Mouse (Mus musculus): ENCODE measurements around the gene Pcgf5.
"Not testable (repeated sequence)": the region's sequence is repeated elsewhere in the genome, so short reads cannot be mapped to it uniquely, and the experiment has no call there.

The Pcgf5 gene

DNA sequence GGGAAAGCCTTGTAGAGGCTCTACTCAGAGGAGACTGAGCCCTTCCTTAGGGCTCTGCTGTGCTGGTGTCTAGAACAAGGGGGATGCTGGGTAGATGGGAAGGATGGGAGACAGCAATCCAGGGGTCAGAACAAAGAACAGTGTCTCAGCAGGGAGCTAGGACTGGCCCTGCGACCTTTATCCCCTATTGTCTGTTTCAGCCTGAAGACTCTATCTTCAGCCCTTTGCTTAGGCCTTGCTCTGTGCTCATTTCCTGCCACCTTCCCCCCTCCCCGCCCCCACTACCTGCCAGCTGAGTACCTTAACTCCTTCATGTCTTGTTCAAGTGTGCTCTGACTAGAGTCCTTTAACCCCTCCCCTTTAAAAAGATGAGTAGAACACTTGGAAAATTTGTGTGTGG, 36.3 kb downstream of the Pcgf5 start:
- DNase-seq (ENCODE audit: low read depth, low spot score), result peak; percentile 78

DNA sequence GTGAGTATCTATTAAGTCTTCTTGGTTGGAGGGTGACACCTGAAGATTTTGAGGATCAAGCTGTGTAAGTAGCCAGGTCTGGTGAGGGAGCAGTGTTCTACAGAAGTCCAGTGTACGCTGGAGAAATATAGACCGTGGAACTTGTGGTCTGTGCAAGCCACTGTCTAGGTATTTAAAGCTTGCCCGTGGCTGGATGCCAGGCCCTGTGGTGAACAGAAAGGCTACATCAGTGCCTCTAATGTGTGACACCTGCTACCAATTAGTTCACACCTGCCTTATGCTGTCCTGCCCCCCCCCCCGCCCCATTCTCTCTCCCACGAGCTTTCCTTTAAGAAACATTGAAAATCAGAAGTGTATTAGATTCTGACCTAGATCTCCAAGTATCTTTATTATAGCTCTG, 40.4 kb downstream of the Pcgf5 start:
- no peak for DNase-seq (ENCODE audit: low read depth, low spot score)

DNA sequence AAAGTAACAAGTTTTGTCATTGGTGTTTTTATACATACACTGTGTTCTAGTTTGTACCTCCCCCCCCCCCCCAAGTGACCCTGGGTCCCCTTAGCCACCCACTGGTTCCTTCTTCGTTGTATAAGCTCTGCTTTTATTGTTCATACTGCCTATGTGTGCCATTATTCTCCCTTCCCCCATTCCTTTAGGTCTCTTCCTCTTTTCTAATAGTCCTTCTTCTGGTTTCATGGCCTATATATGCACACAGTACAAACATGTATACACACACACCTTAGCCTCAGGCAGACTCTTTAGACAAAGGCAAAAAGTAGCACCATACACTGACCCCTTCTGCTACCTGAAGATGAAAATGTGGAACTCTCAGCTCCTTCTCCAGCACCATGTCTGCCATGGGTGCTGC, 42.6 kb downstream of the Pcgf5 start:
- DNase-seq (ENCODE audit: low read depth, low spot score), result no peak

DNA sequence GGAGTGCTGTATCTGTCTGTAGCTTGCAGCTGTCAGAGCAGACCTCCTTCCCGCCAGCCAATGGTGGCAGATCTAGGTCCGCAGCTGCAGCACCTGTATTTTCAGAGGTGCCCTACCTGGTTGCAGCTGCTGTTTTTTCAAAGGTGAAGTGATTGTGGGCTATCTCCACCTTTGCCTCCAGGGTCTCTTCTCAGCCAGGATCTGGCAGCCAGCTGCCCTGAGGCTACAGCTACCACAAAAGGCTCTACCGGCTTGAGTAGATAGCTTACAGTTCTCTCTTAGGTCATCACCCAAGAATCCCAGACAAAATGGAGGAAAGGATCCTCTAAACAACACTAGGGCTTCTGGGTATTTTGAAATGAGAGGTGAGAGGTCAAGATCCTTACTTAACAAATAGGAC, 50.4 kb downstream of the Pcgf5 start:
- peak; percentile 63 for DNase-seq (ENCODE audit: low read depth, low spot score)

DNA sequence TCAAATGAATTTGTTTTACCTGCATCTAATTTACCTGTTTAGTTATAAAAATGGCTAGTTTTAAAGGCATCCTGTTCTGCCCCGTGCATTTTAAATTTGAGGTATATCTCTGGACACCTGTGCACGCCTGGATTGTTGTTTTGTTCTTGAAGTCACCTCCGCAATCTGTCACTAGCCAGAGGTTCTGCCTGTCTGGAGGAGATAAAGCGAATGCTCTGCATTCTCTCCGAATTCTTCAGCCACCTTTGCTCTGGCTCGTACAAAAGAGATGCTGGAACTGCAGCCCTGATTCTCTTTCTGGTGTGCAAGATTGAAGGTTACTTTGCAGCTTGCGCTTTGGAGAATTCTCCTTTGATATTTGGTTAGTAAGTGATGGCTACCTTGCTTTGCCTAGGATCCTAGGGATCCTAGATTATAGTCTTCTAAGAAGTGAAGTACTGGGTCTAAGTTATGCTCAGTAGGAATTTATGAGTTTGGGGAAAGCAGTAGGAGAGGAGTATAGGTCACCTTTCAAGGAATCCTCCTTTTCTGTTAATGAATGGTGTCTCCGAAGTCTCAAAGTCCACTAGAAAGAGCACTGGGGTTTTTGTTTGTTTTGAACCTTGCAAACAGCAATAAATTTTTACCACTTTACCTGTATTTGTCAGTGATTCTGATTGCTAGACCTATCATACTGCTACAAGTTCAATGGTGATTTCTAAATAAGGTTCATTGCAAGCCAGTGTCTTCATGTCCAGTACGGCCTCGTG, 60.4 kb downstream of the Pcgf5 start:
- DNase-seq (ENCODE audit: low read depth, low spot score), result no peak

DNA sequence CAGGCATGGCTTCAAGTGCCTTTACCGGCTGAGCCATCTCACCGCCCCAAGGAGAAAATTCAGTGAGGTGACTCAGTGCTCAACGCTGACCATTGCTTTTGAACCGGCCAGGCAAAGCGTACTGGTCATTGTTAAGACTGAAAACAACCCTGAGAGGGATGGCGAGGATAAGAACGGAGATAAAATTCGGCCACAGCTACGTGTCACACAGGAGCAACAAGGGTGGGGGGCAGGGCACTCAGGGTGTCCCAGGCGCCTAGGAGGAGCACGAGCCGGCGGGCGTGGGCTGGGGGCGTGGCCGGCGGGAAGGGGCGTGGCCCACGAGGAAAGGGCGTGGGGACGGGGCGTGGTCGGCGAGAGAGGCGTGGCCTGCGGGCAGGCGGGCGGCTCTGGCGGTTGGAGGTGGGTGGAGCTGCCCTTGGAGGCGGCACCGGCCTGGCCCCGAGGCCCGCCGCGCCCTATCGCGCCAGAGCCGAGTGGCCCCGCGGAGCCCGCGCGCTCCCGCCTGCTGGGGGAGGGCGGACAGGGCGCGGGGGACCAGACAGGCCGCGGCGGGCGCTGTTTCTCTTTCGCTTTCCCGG, 61.3 kb downstream of the Pcgf5 start:
- DNase-seq (ENCODE audit: low read depth, low spot score), result peak; percentile 94

DNA sequence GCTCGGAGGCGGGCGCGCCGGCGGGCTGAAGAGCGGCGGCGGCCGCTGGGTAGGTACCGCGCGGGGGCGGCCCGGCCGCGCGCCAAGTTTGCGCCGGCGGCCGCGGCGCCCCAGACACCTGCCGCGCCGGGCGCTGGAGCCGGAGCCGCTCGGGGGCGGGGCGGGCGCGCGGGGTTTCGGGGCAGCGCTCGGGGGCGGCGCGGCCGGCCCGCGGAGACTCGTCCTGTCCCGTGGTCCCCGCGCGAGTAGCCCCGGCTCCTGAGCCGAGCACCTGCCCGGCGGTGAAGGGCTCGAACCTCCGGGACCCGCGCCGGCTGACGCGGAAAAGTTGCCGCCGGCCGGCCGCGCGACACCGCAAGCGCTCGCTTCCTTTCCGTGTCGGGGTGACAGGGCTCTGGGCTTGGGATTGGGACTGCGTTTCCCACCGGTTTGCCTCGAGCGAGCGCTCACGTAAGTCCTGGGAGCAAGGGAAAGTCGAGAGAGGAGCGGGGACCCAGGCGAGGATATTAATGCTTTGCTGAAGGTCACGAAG, 61.8 kb downstream of the Pcgf5 start:
- DNase-seq (ENCODE audit: low read depth, low spot score), result peak; percentile 75

DNA sequence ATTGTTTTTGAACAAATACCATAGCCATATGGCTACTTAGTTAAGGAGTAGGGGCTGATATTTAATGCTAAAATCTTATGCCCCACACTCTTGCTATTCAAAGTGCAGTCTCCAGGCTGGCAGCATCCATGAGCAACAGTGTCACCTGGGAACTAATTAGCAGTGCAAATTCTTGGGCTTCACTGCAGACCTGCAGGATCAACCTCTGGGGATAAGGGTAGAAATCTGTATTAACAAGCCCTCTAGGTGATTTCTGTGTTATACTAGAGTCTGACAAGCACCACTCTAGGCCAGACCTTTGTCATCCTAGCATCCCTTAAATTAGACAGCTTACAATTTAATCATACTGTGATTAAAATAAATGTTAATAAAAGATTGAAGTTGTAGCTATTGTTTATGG, 71.8 kb downstream of the Pcgf5 start:
- no peak for DNase-seq (ENCODE audit: low read depth, low spot score)

DNA sequence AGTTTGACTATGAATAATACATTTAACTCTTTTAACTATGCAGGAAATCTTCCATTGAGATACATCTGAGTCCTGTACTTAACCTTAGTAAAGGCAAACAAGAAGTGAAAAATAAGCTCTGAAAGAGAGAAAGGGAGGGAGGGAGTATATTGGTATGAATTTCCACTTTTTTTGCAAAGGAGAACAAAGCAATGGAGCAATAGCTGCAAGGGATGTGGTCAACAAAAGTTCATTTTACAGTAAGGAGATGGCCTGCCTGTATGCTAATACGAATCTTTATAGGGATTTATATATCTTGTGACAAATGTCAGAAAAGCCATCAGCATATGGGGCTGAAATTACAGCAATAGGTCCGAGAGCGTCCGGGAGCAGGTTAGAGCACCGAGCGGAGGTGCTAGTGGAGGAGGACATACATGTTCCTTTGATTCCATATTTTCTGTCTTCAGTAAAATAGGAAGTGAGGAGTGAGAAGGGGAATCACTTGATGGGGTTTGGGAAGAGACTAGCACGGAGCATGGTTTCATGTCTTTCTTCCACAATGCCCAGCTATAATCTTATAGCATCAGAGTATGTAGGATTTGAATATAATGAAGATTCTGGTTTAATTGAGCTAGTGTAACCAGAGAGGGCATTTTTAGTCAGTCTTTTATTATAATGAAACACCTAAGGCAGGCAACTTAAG, 79.2 kb downstream of the Pcgf5 start:
- no peak for DNase-seq (ENCODE audit: low read depth, low spot score)

DNA sequence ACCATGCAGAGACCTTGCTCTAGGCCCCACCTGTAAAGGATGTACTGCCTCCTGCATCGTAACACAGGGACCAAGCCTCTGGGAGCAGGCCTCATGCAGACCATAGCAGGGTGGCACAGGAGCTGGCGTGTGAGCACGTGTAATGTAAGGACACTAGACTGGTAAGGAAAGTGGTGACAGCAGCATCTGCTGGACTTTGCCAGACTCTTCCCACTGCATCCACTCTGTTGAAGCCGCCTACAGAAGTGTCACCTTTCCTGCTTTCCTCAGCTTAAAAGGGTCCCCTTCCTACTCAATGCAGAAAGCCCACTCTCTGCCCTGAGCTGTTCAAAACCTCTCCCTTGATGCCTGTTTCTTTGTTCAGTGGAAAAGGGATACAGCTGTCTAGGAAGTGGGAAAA, 80.0 kb downstream of the Pcgf5 start:
- no peak for DNase-seq (ENCODE audit: low read depth, low spot score)

DNA sequence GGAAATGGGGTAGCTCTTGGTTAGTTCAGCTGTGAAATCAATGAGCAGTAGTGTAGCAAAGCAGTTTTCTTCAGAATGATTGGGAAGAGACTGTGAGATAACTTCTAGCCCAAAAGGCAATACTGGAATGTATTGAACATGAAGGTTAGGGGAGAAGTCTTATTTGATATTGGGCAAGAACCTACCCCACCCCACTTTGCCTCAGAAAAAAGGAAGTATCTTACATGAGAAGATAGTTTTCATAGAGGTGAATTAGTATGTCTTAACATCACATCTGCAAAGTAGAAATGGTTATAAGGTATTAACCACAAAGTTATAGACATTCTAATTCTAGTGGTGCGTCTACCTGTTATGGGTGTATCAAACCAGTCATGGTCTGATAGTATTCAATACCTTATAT, 81.2 kb downstream of the Pcgf5 start:
- no peak for DNase-seq (ENCODE audit: low read depth, low spot score)

DNA sequence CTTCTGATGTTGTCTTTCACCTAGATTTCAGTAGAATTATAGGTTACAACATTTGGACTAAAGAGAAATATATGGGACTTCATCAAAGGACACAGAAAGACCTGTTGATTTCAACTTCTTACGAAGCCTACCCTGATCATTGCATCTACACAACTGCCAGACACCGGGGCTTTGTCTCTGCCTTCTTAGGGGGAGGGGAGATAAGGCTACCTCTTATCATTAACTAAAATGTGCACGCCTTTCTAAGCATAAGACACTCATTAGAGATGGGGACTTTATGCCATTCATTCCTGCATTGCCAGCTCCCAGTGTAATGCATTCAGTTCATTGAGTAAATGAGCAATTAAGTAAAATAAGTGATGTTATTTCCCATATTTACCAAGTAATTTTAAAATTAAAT, 85.1 kb downstream of the Pcgf5 start:
- DNase-seq (ENCODE audit: low read depth, low spot score), result no peak

DNA sequence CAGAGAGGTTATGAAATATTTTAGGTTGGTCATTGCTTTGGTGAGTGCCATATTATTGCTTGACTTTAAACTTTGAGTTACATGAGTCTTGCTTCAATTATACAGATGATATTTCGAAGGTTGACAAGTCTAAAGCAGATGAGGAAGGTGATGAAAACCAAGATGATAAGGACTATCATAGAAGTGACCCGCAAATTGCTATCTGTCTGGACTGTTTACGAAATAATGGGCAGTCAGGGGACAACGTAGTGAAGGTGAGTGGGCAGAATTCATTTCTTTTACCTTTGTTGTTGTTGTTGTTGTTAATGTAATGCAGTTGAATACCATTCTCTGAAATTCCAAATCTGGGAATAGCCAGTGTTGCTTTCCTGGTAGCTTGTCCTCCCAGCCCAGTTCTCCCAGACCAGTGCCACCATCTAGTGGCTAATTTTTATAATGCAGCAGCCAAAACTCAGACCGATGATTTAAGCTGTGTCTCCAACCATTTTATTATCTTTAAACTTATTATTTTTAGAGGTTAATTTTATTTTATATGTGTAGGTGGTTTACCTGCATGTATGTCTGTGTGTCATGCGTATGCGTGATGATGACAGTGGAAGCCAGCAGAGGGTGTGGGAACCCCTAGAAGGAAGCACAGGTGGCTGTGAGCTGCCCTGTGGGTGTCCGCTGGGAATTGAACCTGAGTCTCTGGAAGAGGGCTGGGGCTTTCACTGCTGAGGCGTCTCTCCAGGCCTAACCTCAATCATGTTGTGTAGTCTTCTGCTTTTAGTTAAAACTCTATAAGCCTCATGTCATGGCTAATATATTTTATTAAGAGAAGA, 92.0 kb downstream of the Pcgf5 start:
- DNase-seq (ENCODE audit: low read depth, low spot score), result peak; percentile 48

DNA sequence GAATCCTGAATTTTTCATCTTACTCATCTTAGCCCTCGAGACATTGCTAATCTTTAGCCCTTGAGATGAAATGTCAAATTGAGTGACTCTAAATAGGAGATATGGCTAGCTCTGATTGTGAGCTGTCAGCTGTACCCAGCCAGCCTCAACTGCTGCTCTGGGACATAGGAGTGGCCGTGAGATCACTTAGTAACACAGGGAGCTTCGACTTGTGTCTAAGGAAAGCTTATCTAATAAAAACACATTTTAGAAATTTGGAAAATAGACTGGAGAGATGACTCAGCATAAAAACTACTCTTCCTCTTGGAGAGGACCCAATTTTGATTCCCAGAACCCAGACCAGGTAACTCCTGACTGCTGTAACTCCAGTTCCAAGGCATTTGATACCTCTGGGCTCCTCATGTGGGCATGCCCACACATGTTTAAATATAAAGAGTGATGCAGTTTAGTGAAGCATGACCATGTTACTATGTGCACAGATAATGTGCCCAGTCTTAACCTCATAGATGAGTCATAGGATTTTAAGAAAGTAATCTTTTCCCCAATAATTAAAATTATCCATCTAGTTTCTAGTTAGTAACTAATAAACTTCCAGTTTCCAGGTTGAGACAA, 103.0 kb downstream of the Pcgf5 start:
- no peak for DNase-seq (ENCODE audit: low read depth, low spot score)

DNA sequence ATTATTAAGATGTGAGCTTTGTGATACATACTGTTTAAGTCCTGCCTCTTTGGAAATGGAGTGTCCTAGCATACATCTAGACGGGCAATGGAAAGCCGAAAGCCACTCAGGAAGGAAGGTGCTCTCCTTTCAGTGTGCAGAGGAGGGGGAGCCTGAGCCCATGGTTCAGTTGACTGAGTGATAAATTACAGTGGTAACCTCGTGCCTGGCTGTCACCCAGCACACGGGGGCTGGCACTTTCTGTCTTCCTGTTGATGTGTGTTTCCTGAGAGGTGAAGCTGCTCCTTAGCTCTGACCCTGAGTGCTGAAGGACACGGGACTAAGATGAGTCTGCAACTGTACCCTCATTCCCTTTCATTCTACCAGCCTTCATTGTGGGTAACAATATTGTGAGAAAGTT, 103.6 kb downstream of the Pcgf5 start:
- no peak for DNase-seq (ENCODE audit: low read depth, low spot score)

DNA sequence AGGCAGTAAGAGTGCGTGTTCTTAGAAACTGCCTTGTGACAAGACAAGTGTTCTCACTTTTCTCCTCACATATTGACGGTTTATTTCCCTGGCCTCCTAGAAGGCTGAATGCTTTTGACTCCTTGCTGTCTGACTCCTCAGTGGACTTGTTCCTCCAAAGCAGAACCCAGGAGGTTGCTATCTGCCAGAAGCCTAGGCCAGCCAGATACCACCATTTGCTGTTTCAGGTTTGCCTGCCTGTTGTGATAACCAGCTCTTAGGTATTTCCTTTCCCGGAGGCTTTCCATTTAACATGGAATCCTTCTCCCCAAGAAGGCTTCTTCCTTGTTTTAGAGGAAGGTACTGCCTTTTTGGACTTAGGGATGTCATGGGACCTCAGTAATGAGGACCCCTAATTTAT, 104.1 kb downstream of the Pcgf5 start:
- not testable (repeated sequence) for DNase-seq (ENCODE audit: low read depth, low spot score)

DNA sequence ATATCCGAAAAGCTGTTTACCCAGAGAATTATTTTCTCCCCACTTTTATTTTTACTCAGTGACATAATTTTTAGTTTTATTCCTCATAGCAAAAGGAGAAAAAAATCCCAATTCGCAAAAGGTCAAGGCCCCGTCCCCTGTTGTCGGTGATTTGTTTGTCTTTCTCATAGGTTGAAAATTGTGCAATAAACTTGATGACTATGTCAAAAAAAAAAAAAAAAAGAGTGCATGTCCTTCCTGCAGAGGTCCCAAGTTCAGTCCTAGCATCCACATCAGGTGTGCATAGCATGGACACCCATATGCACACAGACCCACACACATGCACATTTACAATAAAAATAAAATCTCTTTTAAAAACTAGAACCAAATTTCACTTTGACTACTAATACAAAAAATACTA, 105.3 kb downstream of the Pcgf5 start:
- DNase-seq (ENCODE audit: low read depth, low spot score), result no peak

DNA sequence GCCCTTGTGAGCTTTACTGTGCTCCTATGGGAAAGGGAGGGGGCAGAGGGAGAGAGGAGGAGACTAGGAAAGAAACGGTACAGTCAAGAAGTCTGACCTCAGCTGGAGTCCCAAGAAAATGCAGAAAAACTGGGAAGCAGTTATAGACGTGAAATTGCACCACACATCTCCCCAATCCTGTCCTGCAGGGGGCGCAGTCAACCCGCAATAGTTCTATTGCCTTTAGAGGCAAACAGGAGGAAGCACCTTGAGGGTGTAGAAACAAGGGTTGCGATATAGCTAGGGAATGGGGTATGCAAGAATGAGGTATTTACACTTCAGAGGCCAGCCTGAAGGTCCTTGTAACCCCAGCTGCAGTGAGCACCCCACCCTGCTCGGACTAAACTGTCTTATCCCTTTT, 122.0 kb downstream of the Pcgf5 start:
- DNase-seq (ENCODE audit: low read depth, low spot score), result peak; percentile 84

DNA sequence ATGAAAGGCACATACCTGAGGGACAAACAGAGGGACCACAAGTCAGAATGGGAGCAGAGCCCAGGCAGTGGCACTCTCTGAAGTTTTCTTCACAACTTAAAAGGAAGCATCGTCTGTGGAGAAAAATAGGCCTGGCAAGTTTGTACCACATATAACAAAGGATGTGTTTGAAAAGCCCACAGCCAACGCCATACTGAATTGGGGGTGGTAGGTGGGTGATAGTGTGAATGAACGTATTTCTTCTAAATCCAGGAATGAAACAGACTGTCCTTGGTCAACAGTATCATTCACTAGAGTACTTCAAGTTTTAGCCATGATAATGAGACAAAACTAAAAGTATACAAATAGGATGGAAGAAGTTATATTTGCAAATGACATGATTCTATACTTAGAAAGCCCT, 123.2 kb downstream of the Pcgf5 start:
- DNase-seq (ENCODE audit: low read depth, low spot score), result no peak

DNA sequence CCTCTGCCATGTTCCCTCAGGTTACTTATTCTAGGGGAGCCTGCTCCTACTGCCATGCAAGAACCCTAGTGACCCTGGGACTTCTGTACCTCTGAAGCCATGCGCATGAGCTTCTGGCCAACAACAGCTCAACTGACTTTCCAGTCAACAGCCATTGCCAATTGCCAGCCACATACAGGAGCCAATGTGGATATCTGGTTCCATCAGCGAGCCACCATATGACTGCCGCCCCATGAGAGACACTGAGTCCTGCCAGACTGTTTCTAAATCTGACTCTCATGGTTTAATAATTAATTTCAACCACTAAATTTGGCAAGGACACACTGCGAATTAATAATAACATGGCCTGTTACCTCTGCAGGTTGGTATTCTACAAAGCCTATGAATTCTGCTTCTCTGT, 128.5 kb downstream of the Pcgf5 start:
- DNase-seq (ENCODE audit: low read depth, low spot score), result no peak

DNA sequence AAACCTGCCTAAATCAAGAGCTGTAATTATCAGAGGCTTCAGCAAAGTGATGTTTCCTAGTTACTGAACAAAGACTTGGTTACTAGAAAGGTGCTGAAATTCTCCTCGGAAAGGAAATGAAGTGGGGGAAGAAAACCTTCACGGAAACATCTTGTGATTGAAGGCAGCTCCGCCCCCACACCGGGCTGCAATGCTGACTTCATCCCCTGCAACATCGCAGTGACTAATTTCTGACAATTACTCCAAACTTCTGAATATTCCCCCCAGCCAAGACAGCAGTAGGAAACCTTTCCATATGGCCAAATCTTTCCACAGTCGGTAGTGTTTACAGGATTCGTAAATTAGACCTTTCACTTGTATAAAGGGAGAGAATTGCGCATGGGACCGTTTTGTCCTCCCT, 129.0 kb downstream of the Pcgf5 start:
- DNase-seq (ENCODE audit: low read depth, low spot score), result no peak

DNA sequence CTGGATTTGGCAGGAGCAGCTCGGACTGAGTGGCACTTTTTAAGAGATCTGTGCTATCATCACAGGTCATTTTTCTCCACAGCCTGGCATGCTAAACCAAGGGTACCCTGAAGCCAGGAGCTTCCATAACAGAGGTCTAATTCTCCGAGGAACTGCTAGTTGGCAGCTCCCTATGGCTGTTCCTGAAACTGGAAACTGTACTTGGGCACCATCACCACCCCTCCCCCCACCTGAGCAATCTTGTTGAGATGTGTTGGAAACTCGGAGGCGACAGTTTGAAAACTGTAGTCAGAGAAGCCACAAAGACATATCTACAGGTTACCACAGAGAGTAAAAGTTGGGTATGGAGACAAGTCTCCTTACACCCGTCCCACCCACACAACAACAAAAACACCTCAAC, 129.6 kb downstream of the Pcgf5 start:
- no peak for DNase-seq (ENCODE audit: low read depth, low spot score)
